Comparison of ENCODE assay signal across 8 mouse cellular contexts in genomic region chr1:153424271-153424670, GRCm38 (mm10). TPM values are rescaled to one million over a fixed set of nuclear protein-coding genes. Genes with fewer than 3 reads are reported as not detected.
A peak's percentile ranks its signal among the peaks of the same experiment; 100 is the strongest.
DNase-seq lines count a peak whose midpoint lies in the region; ATAC-seq lines count a peak whose summit lies in the region.

No protein-coding gene starts in this region.

- DNase-seq in cerebellum, postnatal 4 days (ENCODE audit: low spot score in 2 of 2): no peak
- peak; percentile 21 for DNase-seq in thymus, postnatal 0 days (ENCODE audit: low spot score)
- DNase-seq in thymus, adult 18-20 months: no peak
- no peak for DNase-seq in left cerebral cortex, adult 9 months (ENCODE audit: low spot score in 2 of 2)
- DNase-seq in kidney, postnatal 25 days: no peak

- peak overlapping the region; percentile 52 for H3K4me3 ChIP-seq in hindbrain, embryonic 12.5 days

- H3K27ac ChIP-seq in hindbrain, embryonic 12.5 days: no peak overlapping the region

- H3K27me3 ChIP-seq in hindbrain, embryonic 12.5 days: peaks cover 22% of the 10 kb centered on the region

- peaks cover 14% of the 10 kb centered on the region for H3K4me1 ChIP-seq in hindbrain, embryonic 12.5 days

- H3K4me2 ChIP-seq in hindbrain, embryonic 12.5 days (replicated peaks): peak overlapping the region; percentile 91

- H3K9me3 ChIP-seq in hindbrain, embryonic 12.5 days (replicated peaks): no peaks in the 10 kb centered on the region

- H3K9ac ChIP-seq in hindbrain, embryonic 12.5 days: no peak overlapping the region

- 41% methylated on average over 12 of the region's 12 CpGs for WGBS in hindbrain, embryonic 12.5 days

- H3K36me3 ChIP-seq in hindbrain, embryonic 12.5 days: no peaks in the 10 kb centered on the region

- peak; percentile 31; the same call in 1 of the 2 replicates for ATAC-seq in cerebellum, adult (ENCODE audit: insufficient number of reproducible peaks, low FRiP score, low TSS enrichment)
- peak; percentile 27; the same call in 1 of the 2 replicates for ATAC-seq in hindbrain, embryonic 12.5 days (ENCODE audit: low FRiP score)
- peak; percentile 84 for ATAC-seq in megakaryocyte-erythroid progenitor cell, adult 5-6 weeks (replicated peaks; ENCODE audit: low FRiP score, low TSS enrichment, poor library complexity, severe bottlenecking)

RNA-seq across cellular contexts. Expression of gene Shcbp1l, which starts 0.7 kb away (rescaled TPM):
- 0.61 and 0.64 TPM in 2 replicates for polyA plus RNA-seq in thymus, postnatal 0 days (2015; fragmentation: Nextera tagmentation; extraction: Ambion mirVana)
- polyA plus RNA-seq in hindbrain, embryonic 12.5 days (2016; fragmentation: Nextera tagmentation; extraction: Ambion mirVana): 0.20 and 0.39 TPM in 2 replicates
- total RNA-seq in megakaryocyte-erythroid progenitor cell, adult 5-6 weeks (2014; fragmentation: Nextera tagmentation): 1.3 and 1.6 TPM in 2 replicates
- 0.34 and 0.70 TPM in 2 replicates for total RNA-seq in megakaryocyte-erythroid progenitor cell, adult 5-6 weeks (2017)

Comparison
In these comparisons a context has a peak if more than half of its experiments do, and no peak if none do; other contexts are left out.
1. ATAC-seq: peak in every context shown above with its lines; median percentile 84 in megakaryocyte-erythroid progenitor cell, adult 5-6 weeks; 31 in cerebellum, adult; 27 in hindbrain, embryonic 12.5 days.